Mouse (Mus musculus) ES-Bruce4 (cell line): ENCODE results near the gene Lrp8. TPM values are rescaled to one million over a fixed set of nuclear protein-coding genes. Genes with fewer than 3 reads are reported as not detected.

Experiments
- H3K27ac ChIP-seq: 2 replicates; pipeline ENCODE4 v1.5.1; 2012; ENCODE audit warnings: low read length, inconsistent platforms; ENCODE audit not compliant: insufficient read depth
- H3K27me3 ChIP-seq: 2 replicates; pipeline ENCODE4 v1.6.1; 2012; ENCODE audit warnings: mild to moderate bottlenecking, low read length, inconsistent platforms; ENCODE audit not compliant: control insufficient read depth, poor library complexity, insufficient read depth, severe bottlenecking
- H3K36me3 ChIP-seq: 2 replicates; pipeline ENCODE4 v1.6.1; 2012; ENCODE audit warnings: inconsistent platforms, mild to moderate bottlenecking, low read length, moderate library complexity; ENCODE audit not compliant: control insufficient read depth, poor library complexity, insufficient read depth, severe bottlenecking
- H3K4me1 ChIP-seq: one replicate; pipeline ENCODE4 v1.8.1; 2011; ENCODE audit warnings: low read length; ENCODE audit not compliant: control insufficient read depth, insufficient read depth
- H3K4me3 ChIP-seq: 2 replicates; pipeline ENCODE4 v1.5.1; 2011; ENCODE audit warnings: low read depth, mild to moderate bottlenecking, low read length
- H3K9ac ChIP-seq: 2 replicates; pipeline ENCODE4 v1.6.1; 2012; ENCODE audit warnings: low read depth, mild to moderate bottlenecking, inconsistent platforms; ENCODE audit not compliant: poor library complexity, severe bottlenecking
- H3K9me3 ChIP-seq: replicated peaks from 2 replicates; pipeline ENCODE4 v1.6.1; 2012; ENCODE audit warnings: mild to moderate bottlenecking, low read length, inconsistent platforms; ENCODE audit not compliant: control insufficient read depth, poor library complexity, insufficient read depth, severe bottlenecking
- CTCF ChIP-seq: IDR thresholded peaks from one replicate; pipeline ENCODE4 v1.8.1; 2011; ENCODE audit warnings: low read depth, low read length
- EP300 ChIP-seq: IDR thresholded peaks from 2 replicates; pipeline ENCODE4 v1.6.1; 2011; ENCODE audit warnings: low read depth, low read length; ENCODE audit not compliant: insufficient read depth
- POLR2A ChIP-seq: IDR thresholded peaks from one replicate; pipeline ENCODE4 v1.8.1; 2011; ENCODE audit warnings: low read length; ENCODE audit not compliant: insufficient read depth
- polyA plus RNA-seq: library from polyadenylated mRNA; stranded (reverse); fragments of >200 nt; gene quantifications from 2 replicates; pipeline ENCODE4 v1.2.4, GENCODE M21; 2011; ENCODE audit warnings: low read depth; ENCODE audit not compliant: missing spikeins, insufficient read depth, insufficient read length

The Lrp8 gene
- polyA plus RNA-seq, 1 experiment, result 26.8 TPM

- Histone ChIP-seq H3K9me3 (no peaks in the 10 kb centered on the region), H3K4me1 (no peaks in the 10 kb centered on the region), H3K27ac (no peak overlapping the region), H3K27me3 (no peaks in the 10 kb centered on the region), H3K9ac (no peak overlapping the region), H3K36me3 (no peaks in the 10 kb centered on the region), H3K4me3 (no peak overlapping the region)
- TF ChIP-seq POLR2A, result no peak
- no peak for TF ChIP-seq CTCF
- no peak for TF ChIP-seq EP300
These were observed 31.5 kb downstream of the Lrp8 start for GRCm38 (mm10) chr4:107833525-107833924.

GRCm38 (mm10) chr4:107834643-107835314, 32.7 kb downstream of the Lrp8 start:
- Histone ChIP-seq H3K9ac (no peak overlapping the region), H3K9me3 (no peaks in the 10 kb centered on the region), H3K27me3 (no peaks in the 10 kb centered on the region), H3K4me3 (no peak overlapping the region), H3K36me3 (no peaks in the 10 kb centered on the region), H3K4me1 (no peaks in the 10 kb centered on the region), H3K27ac (no peak overlapping the region)
- no peak for TF ChIP-seq EP300
- no peak for TF ChIP-seq POLR2A
- TF ChIP-seq CTCF, result no peak

DNA sequence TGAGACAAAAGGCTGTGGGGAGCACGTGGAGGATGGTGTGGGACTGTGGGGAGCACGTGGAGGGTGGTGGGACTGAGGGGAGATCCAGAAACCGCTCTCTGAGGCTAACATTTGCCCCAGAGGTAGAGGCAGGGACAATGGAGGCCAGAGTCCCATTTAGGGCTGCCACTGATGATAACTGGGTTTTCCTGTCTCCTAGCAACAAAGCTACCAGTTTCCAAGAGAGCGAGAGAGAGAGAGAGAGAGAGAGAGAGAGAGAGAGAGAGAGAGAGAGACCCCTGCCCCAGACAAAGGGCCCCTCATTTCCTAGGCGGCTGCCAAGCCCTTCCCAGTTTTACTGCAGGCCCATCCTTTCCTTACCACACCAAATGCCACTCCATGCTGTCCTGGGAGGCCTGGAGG, 33.4 kb downstream of the Lrp8 start:
- no peak overlapping the region for H3K4me3 ChIP-seq
- TF ChIP-seq POLR2A (no peak), CTCF (no peak), EP300 (no peak)

GRCm38 (mm10) chr4:107836758-107837157, 34.7 kb downstream of the Lrp8 start:
- H3K9ac ChIP-seq, result no peak overlapping the region
- no peak overlapping the region for H3K4me3 ChIP-seq
- H3K9me3 ChIP-seq, result no peaks in the 10 kb centered on the region
- H3K27ac ChIP-seq, result no peak overlapping the region
- no peaks in the 10 kb centered on the region for H3K36me3 ChIP-seq
- TF ChIP-seq EP300, result no peak
- TF ChIP-seq CTCF, result no peak
- no peak for TF ChIP-seq POLR2A
- H3K27me3 ChIP-seq, result no peaks in the 10 kb centered on the region
- H3K4me1 ChIP-seq, result no peaks in the 10 kb centered on the region

More for the DNA sequence above, 33.4 kb downstream of the Lrp8 start:
- no peak overlapping the region for H3K9ac ChIP-seq
- H3K27ac ChIP-seq, result no peak overlapping the region
- H3K27me3 ChIP-seq, result no peaks in the 10 kb centered on the region
- H3K9me3 ChIP-seq, result no peaks in the 10 kb centered on the region
- no peaks in the 10 kb centered on the region for H3K4me1 ChIP-seq
- no peaks in the 10 kb centered on the region for H3K36me3 ChIP-seq

- Histone ChIP-seq H3K4me1 (no peaks in the 10 kb centered on the region), H3K36me3 (no peaks in the 10 kb centered on the region), H3K27me3 (no peaks in the 10 kb centered on the region), H3K4me3 (no peak overlapping the region), H3K27ac (no peak overlapping the region), H3K9me3 (no peaks in the 10 kb centered on the region), H3K9ac (no peak overlapping the region)
- TF ChIP-seq CTCF (no peak), EP300 (no peak), POLR2A (no peak)
These were observed 35.8 kb downstream of the Lrp8 start for GRCm38 (mm10) chr4:107837910-107838309.

DNA sequence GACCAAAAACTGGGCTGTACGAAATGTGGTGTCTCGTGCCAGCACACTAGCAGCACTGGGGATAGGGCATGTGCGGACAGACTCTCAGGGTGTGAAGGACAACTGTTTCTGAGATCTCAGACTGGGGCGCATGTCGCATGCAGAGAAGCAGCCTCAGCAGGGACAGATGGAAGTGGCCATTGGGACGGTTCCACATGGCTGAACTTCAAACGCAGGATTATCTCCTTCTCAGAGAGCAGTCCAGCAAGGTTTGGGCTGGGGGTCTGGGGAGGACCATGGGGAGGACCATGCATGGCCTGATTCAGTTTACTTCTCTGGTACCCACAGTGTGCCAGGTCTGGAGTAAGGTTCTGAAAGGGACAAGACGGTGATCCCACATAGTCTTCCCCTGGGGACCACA, 41.6 kb downstream of the Lrp8 start:
- no peak for TF ChIP-seq EP300
- no peak for TF ChIP-seq POLR2A
- no peak for TF ChIP-seq CTCF
- Histone ChIP-seq H3K27ac (no peak overlapping the region), H3K27me3 (no peaks in the 10 kb centered on the region), H3K4me3 (no peak overlapping the region), H3K9ac (no peak overlapping the region), H3K36me3 (no peaks in the 10 kb centered on the region), H3K9me3 (no peaks in the 10 kb centered on the region), H3K4me1 (no peaks in the 10 kb centered on the region)
